Mouse (Mus musculus) kidney, embryonic 16.5 days (tissue): ENCODE results near the gene Tprn. TPM values are rescaled to one million over a fixed set of nuclear protein-coding genes. Genes with fewer than 3 reads are reported as not detected.
A peak's percentile ranks its signal among the peaks of the same experiment; 100 is the strongest.

Source experiments
- ATAC-seq: fragments of 200-750 bp; cut with Nextera tagmentation; 2 replicates; pipeline ENCODE4 v1.8.0; 2017; ENCODE audit warnings: moderate TSS enrichment; ENCODE audit not compliant: low FRiP score, low TSS enrichment
- H3K27ac ChIP-seq: fragments of 300-500 bp; sonication (generic); 2 replicates; pipeline ENCODE4 v1.5.1; 2014; ENCODE audit warnings: low read length
- H3K27me3 ChIP-seq: fragments of 300-500 bp; sonication (generic); 2 replicates; pipeline ENCODE4 v1.6.1; 2014; ENCODE audit warnings: low read length, control low read depth, mixed read lengths; ENCODE audit not compliant: insufficient read depth
- H3K36me3 ChIP-seq: fragments of 300-500 bp; sonication (generic); 2 replicates; pipeline ENCODE4 v1.6.1; 2014; ENCODE audit warnings: low read length, control low read depth, mixed read lengths; ENCODE audit not compliant: insufficient read depth
- H3K4me1 ChIP-seq: fragments of 300-500 bp; sonication (generic); 2 replicates; pipeline ENCODE4 v1.6.1; 2014; ENCODE audit warnings: low read length, control low read depth, mixed read lengths; ENCODE audit not compliant: insufficient read depth
- H3K4me2 ChIP-seq: fragments of 300-500 bp; sonication (generic); replicated peaks from 2 replicates; pipeline ENCODE4 v1.6.1; 2014; ENCODE audit warnings: low read depth, low read length
- H3K4me3 ChIP-seq: fragments of 300-500 bp; sonication (generic); 2 replicates; pipeline ENCODE4 v1.5.1; 2014; ENCODE audit warnings: mild to moderate bottlenecking, low read length
- H3K9ac ChIP-seq: fragments of 300-500 bp; sonication (generic); replicated peaks from 2 replicates; pipeline ENCODE4 v1.6.1; 2014; ENCODE audit warnings: low read length
- H3K9me3 ChIP-seq: fragments of 300-500 bp; sonication (generic); 2 replicates; pipeline ENCODE4 v1.6.1; 2016; ENCODE audit warnings: low read length, control low read depth
- WGBS: fragments of 180-500 bp; shearing (Covaris S2); extraction: QIAGEN DNeasy Blood & Tissue Kit; methylation state at CpG from one replicate; pipeline ENCODE4 v1.1.7; 2014; 5-methylcytosine and 5-hydroxymethylcytosine counted together
- polyA plus RNA-seq: library from polyadenylated mRNA; unstranded; fragments of >200 nt; fragmentation: Nextera tagmentation; extraction: Ambion mirVana; gene quantifications from 2 replicates; pipeline ENCODE4 v1.2.1, GENCODE M21; 2015

Gene Tprn
- polyA plus RNA-seq, 1 experiment from 2014 or later, result 12.1 TPM

GRCm38 (mm10) chr2:25225811-25226379 is 36.5 kb upstream of the Tprn start:
- peak overlapping the region; percentile 99 for H3K27ac ChIP-seq
- peaks cover 28% of the 10 kb centered on the region for H3K4me1 ChIP-seq
- peak overlapping the region; percentile 85 for H3K4me3 ChIP-seq
- ATAC-seq, result no peak
- peak overlapping the region; percentile 53 for H3K4me2 ChIP-seq
- no peaks in the 10 kb centered on the region for H3K27me3 ChIP-seq
- H3K9ac ChIP-seq, result peak overlapping the region; percentile 79
- H3K9me3 ChIP-seq, result no peaks in the 10 kb centered on the region
- H3K36me3 ChIP-seq, result peaks cover 14% of the 10 kb centered on the region
- 79% methylated on average over 8 of the region's 8 CpGs for WGBS

GRCm38 (mm10) chr2:25226864-25227263 is 35.6 kb upstream of the Tprn start:
- no peaks in the 10 kb centered on the region for H3K27me3 ChIP-seq
- peaks cover 26% of the 10 kb centered on the region for H3K4me1 ChIP-seq
- no peak overlapping the region for H3K4me3 ChIP-seq
- H3K36me3 ChIP-seq, result peaks cover 5% of the 10 kb centered on the region
- H3K4me2 ChIP-seq, result no peak overlapping the region
- H3K9ac ChIP-seq, result no peak overlapping the region
- H3K27ac ChIP-seq, result no peak overlapping the region
- ATAC-seq, result no peak
- no peaks in the 10 kb centered on the region for H3K9me3 ChIP-seq
- 78% methylated on average over 5 of the region's 5 CpGs for WGBS

GRCm38 (mm10) chr2:25227406-25227805 is 35.0 kb upstream of the Tprn start:
- no peak overlapping the region for H3K27ac ChIP-seq
- peaks cover 26% of the 10 kb centered on the region for H3K4me1 ChIP-seq
- no peak overlapping the region for H3K4me2 ChIP-seq
- no peaks in the 10 kb centered on the region for H3K9me3 ChIP-seq
- no peak overlapping the region for H3K4me3 ChIP-seq
- H3K36me3 ChIP-seq, result 0 out of 2 replicates have a peak, but pooled peaks cover 3% of the 10 kb centered on the region
- H3K27me3 ChIP-seq, result no peaks in the 10 kb centered on the region
- WGBS, result 94% methylated on average over 4 of the region's 4 CpGs
- H3K9ac ChIP-seq, result no peak overlapping the region
- ATAC-seq, result no peak

GRCm38 (mm10) chr2:25228431-25228889 is 34.0 kb upstream of the Tprn start:
- H3K36me3 ChIP-seq, result no peaks in the 10 kb centered on the region
- H3K4me2 ChIP-seq, result peak overlapping the region; percentile 49
- H3K4me1 ChIP-seq, result peaks cover 22% of the 10 kb centered on the region
- H3K27me3 ChIP-seq, result no peaks in the 10 kb centered on the region
- peak; percentile 24 for ATAC-seq
- 0% methylated on average over 7 of the region's 7 CpGs for WGBS
- peak overlapping the region; percentile 35 for H3K4me3 ChIP-seq
- no peaks in the 10 kb centered on the region for H3K9me3 ChIP-seq
- peak overlapping the region; percentile 36; the same call in 1 of the 2 replicates for H3K9ac ChIP-seq
- H3K27ac ChIP-seq, result peak overlapping the region; percentile 88

GRCm38 (mm10) chr2:25228995-25229530 is 33.4 kb upstream of the Tprn start:
- no peak for ATAC-seq
- Histone ChIP-seq H3K27me3 (no peaks in the 10 kb centered on the region), H3K4me2 (peak overlapping the region; percentile 49), H3K9me3 (no peaks in the 10 kb centered on the region), H3K27ac (0 out of 2 replicates have a peak overlapping the region, but pooled peaks have one; percentile 88), H3K4me1 (peaks cover 19% of the 10 kb centered on the region), H3K36me3 (no peaks in the 10 kb centered on the region), H3K9ac (peak overlapping the region; percentile 46), H3K4me3 (no peak overlapping the region)
- 71% methylated on average over 6 of the region's 6 CpGs for WGBS

- Histone ChIP-seq H3K27ac (no peak overlapping the region), H3K27me3 (no peaks in the 10 kb centered on the region), H3K9ac (no peak overlapping the region), H3K36me3 (no peaks in the 10 kb centered on the region), H3K4me2 (no peak overlapping the region), H3K9me3 (no peaks in the 10 kb centered on the region), H3K4me1 (peaks cover 19% of the 10 kb centered on the region), H3K4me3 (no peak overlapping the region)
- no peak for ATAC-seq
- 76% methylated on average over 5 of the region's 5 CpGs for WGBS
These were observed 32.8 kb upstream of the Tprn start for GRCm38 (mm10) chr2:25229582-25229981.

GRCm38 (mm10) chr2:25230581-25230980 is 31.8 kb upstream of the Tprn start:
- Histone ChIP-seq H3K9me3 (no peaks in the 10 kb centered on the region), H3K27me3 (no peaks in the 10 kb centered on the region), H3K36me3 (no peaks in the 10 kb centered on the region), H3K4me1 (peaks cover 16% of the 10 kb centered on the region), H3K4me2 (no peak overlapping the region), H3K27ac (no peak overlapping the region), H3K4me3 (no peak overlapping the region), H3K9ac (no peak overlapping the region)
- 90% methylated on average over 7 of the region's 7 CpGs for WGBS
- no peak for ATAC-seq

- H3K9ac ChIP-seq, result no peak overlapping the region
- 61% methylated on average over 12 of the region's 12 CpGs for WGBS
- H3K27ac ChIP-seq, result no peak overlapping the region
- ATAC-seq, result no peak
- H3K4me2 ChIP-seq, result no peak overlapping the region
- H3K27me3 ChIP-seq, result no peaks in the 10 kb centered on the region
- H3K4me3 ChIP-seq, result no peak overlapping the region
- peaks cover 12% of the 10 kb centered on the region for H3K4me1 ChIP-seq
- no peaks in the 10 kb centered on the region for H3K36me3 ChIP-seq
- H3K9me3 ChIP-seq, result no peaks in the 10 kb centered on the region
These were observed 31.4 kb upstream of the Tprn start for GRCm38 (mm10) chr2:25231038-25231437.

- Histone ChIP-seq H3K27me3 (no peaks in the 10 kb centered on the region), H3K27ac (no peak overlapping the region), H3K36me3 (no peaks in the 10 kb centered on the region), H3K4me3 (no peak overlapping the region), H3K4me2 (no peak overlapping the region), H3K9ac (no peak overlapping the region), H3K9me3 (no peaks in the 10 kb centered on the region), H3K4me1 (peaks cover 6% of the 10 kb centered on the region)
- WGBS, result 78% methylated on average over 4 of the region's 4 CpGs
- ATAC-seq, result no peak
These were observed 29.0 kb upstream of the Tprn start for GRCm38 (mm10) chr2:25233421-25233820.

GRCm38 (mm10) chr2:25234050-25234449 is 28.4 kb upstream of the Tprn start, which contains the start of gene Slc34a3:
Gene Slc34a3 (minus strand): TSS chr2:25234364.
- Histone ChIP-seq H3K9ac (no peak within 1 kb of the TSS), H3K36me3 (no peaks in the 10 kb centered on the region), H3K9me3 (no peaks in the 10 kb centered on the region), H3K27ac (peak within 1 kb of the TSS; percentile 61; the same call in 1 of the 2 replicates), H3K4me1 (0 out of 2 replicates have a peak, but pooled peaks cover under 1% of the 10 kb centered on the region), H3K4me3 (no peak within 1 kb of the TSS), H3K27me3 (no peaks in the 10 kb centered on the region), H3K4me2 (no peak within 1 kb of the TSS)
- no peak for ATAC-seq
- WGBS, result 74% methylated on average over 3 of the region's 3 CpGs
